Mouse (Mus musculus): ENCODE measurements around the gene Erg28. TPM values are rescaled to one million over a fixed set of nuclear protein-coding genes. Genes with fewer than 3 reads are reported as not detected.

Gene Erg28
- polyA plus RNA-seq (2012; rRNA removed), result 19.1 and 21.6 TPM in 2 replicates

GRCm38 (mm10) chr12:85824438-85825264 is at the start of gene Erg28, which contains the start of gene Ttll5:
Gene Erg28, minus strand, starts transcription at chr12:85824550.
Gene Ttll5, plus strand, starts transcription at chr12:85824659.
- TF ChIP-seq CTCF (IDR thresholded peaks at IDR 0.05; ENCODE audit: extremely low read depth, insufficient read depth, insufficient read length, insufficient replicate concordance), result no peak
- TF ChIP-seq POLR2A (IDR thresholded peaks at IDR 0.05; ENCODE audit: low read depth, low read length), result peak; percentile 43; the same call in 1 of the 2 replicates
- Histone ChIP-seq H3K36me3 (ENCODE audit: control insufficient read depth, insufficient read depth, low read length) (peaks cover 5% of the 10 kb centered on the region; the same call in 1 of the 2 replicates), H3K27ac (ENCODE audit: insufficient read depth, low read length) (peak within 1 kb of the TSS; percentile 99), H3K4me1 (ENCODE audit: control insufficient read depth, insufficient read depth, insufficient read length) (peaks cover 3% of the 10 kb centered on the region; the same call in 1 of the 2 replicates), H3K27me3 (ENCODE audit: control insufficient read depth, insufficient read depth, low read length) (no peaks in the 10 kb centered on the region), H3K4me3 (ENCODE audit: extremely low read depth, insufficient read depth, insufficient read length) (peak within 1 kb of the TSS; percentile 87)
- under 1% methylated on average over 67 of the region's 67 CpGs for WGBS
- peak; percentile 90 to 91 for DNase-seq (ENCODE audit: low read depth in 1 of 2, low spot score in 2 of 2)

GRCm38 (mm10) chr12:85869423-85869822 is 45.1 kb upstream of the Erg28 start:
- no peaks in the 10 kb centered on the region for H3K4me1 ChIP-seq (ENCODE audit: control insufficient read depth, insufficient read depth, insufficient read length)
- H3K4me3 ChIP-seq (ENCODE audit: extremely low read depth, insufficient read depth, insufficient read length), result no peak overlapping the region
- 85% methylated on average over 6 of the region's 6 CpGs for WGBS
- no peak overlapping the region for H3K27ac ChIP-seq (ENCODE audit: insufficient read depth, low read length)
- no peaks in the 10 kb centered on the region for H3K36me3 ChIP-seq (ENCODE audit: control insufficient read depth, insufficient read depth, low read length)
- TF ChIP-seq CTCF (IDR thresholded peaks at IDR 0.05; ENCODE audit: extremely low read depth, insufficient read depth, insufficient read length, insufficient replicate concordance) (no peak), POLR2A (IDR thresholded peaks at IDR 0.05; ENCODE audit: low read depth, low read length) (no peak)
- DNase-seq (ENCODE audit: low read depth in 1 of 2, low spot score in 2 of 2), result peak in 1 of 2 experiments; percentile 4
- H3K27me3 ChIP-seq (ENCODE audit: control insufficient read depth, insufficient read depth, low read length), result no peaks in the 10 kb centered on the region

GRCm38 (mm10) chr12:85867125-85867524 is 42.8 kb upstream of the Erg28 start:
- DNase-seq (ENCODE audit: low read depth in 1 of 2, low spot score in 2 of 2), result peak in 1 of 2 experiments; percentile 1
- Histone ChIP-seq H3K27ac (ENCODE audit: insufficient read depth, low read length) (no peak overlapping the region), H3K27me3 (ENCODE audit: control insufficient read depth, insufficient read depth, low read length) (no peaks in the 10 kb centered on the region), H3K4me3 (ENCODE audit: extremely low read depth, insufficient read depth, insufficient read length) (no peak overlapping the region), H3K36me3 (ENCODE audit: control insufficient read depth, insufficient read depth, low read length) (no peaks in the 10 kb centered on the region), H3K4me1 (ENCODE audit: control insufficient read depth, insufficient read depth, insufficient read length) (no peaks in the 10 kb centered on the region)
- no peak for TF ChIP-seq CTCF (IDR thresholded peaks at IDR 0.05; ENCODE audit: extremely low read depth, insufficient read depth, insufficient read length, insufficient replicate concordance)
- TF ChIP-seq POLR2A (IDR thresholded peaks at IDR 0.05; ENCODE audit: low read depth, low read length), result no peak

- no peaks in the 10 kb centered on the region for H3K36me3 ChIP-seq (ENCODE audit: control insufficient read depth, insufficient read depth, low read length)
- WGBS, result 87% methylated on average over 4 of the region's 4 CpGs
- TF ChIP-seq POLR2A (IDR thresholded peaks at IDR 0.05; ENCODE audit: low read depth, low read length) (no peak), CTCF (IDR thresholded peaks at IDR 0.05; ENCODE audit: extremely low read depth, insufficient read depth, insufficient read length, insufficient replicate concordance) (no peak)
These were observed 42.3 kb upstream of the Erg28 start for GRCm38 (mm10) chr12:85866624-85867023.

GRCm38 (mm10) chr12:85865526-85865925 is 41.2 kb upstream of the Erg28 start:
- Histone ChIP-seq H3K4me3 (ENCODE audit: extremely low read depth, insufficient read depth, insufficient read length) (no peak overlapping the region), H3K36me3 (ENCODE audit: control insufficient read depth, insufficient read depth, low read length) (no peaks in the 10 kb centered on the region), H3K27ac (ENCODE audit: insufficient read depth, low read length) (no peak overlapping the region), H3K4me1 (ENCODE audit: control insufficient read depth, insufficient read depth, insufficient read length) (no peaks in the 10 kb centered on the region), H3K27me3 (ENCODE audit: control insufficient read depth, insufficient read depth, low read length) (no peaks in the 10 kb centered on the region)
- WGBS, result 84% methylated on average over 3 of the region's 3 CpGs
- no peak for TF ChIP-seq POLR2A (IDR thresholded peaks at IDR 0.05; ENCODE audit: low read depth, low read length)
- TF ChIP-seq CTCF (IDR thresholded peaks at IDR 0.05; ENCODE audit: extremely low read depth, insufficient read depth, insufficient read length, insufficient replicate concordance), result no peak
- DNase-seq (ENCODE audit: low read depth in 1 of 2, low spot score in 2 of 2), result peak in 1 of 2 experiments; percentile 5

More at GRCm38 (mm10) chr12:85866624-85867023, 42.3 kb upstream of the Erg28 start:
- DNase-seq (ENCODE audit: low read depth in 1 of 2, low spot score in 2 of 2), result no peak
- H3K27ac ChIP-seq (ENCODE audit: insufficient read depth, low read length), result no peak overlapping the region
- H3K27me3 ChIP-seq (ENCODE audit: control insufficient read depth, insufficient read depth, low read length), result no peaks in the 10 kb centered on the region
- H3K4me1 ChIP-seq (ENCODE audit: control insufficient read depth, insufficient read depth, insufficient read length), result no peaks in the 10 kb centered on the region
- no peak overlapping the region for H3K4me3 ChIP-seq (ENCODE audit: extremely low read depth, insufficient read depth, insufficient read length)

- no peaks in the 10 kb centered on the region for H3K27me3 ChIP-seq (ENCODE audit: control insufficient read depth, insufficient read depth, low read length)
- H3K4me3 ChIP-seq (ENCODE audit: extremely low read depth, insufficient read depth, insufficient read length), result no peak overlapping the region
- no peak overlapping the region for H3K27ac ChIP-seq (ENCODE audit: insufficient read depth, low read length)
- H3K36me3 ChIP-seq (ENCODE audit: control insufficient read depth, insufficient read depth, low read length), result no peaks in the 10 kb centered on the region
- no peak for TF ChIP-seq POLR2A (IDR thresholded peaks at IDR 0.05; ENCODE audit: low read depth, low read length)
- no peak for TF ChIP-seq CTCF (IDR thresholded peaks at IDR 0.05; ENCODE audit: extremely low read depth, insufficient read depth, insufficient read length, insufficient replicate concordance)
- H3K4me1 ChIP-seq (ENCODE audit: control insufficient read depth, insufficient read depth, insufficient read length), result no peaks in the 10 kb centered on the region
- DNase-seq (ENCODE audit: low read depth in 1 of 2, low spot score in 2 of 2), result no peak
- WGBS, result 78% methylated on average over 2 of the region's 2 CpGs
These were observed 38.2 kb upstream of the Erg28 start for GRCm38 (mm10) chr12:85862514-85862913.

Measured in spleen, adult 2 months (tissue).